Mouse (Mus musculus) liver, adult 2 months (tissue): ENCODE measurements at regions not wholly inside any gene's neighbourhood (a gene's known extent, or its start where the extent isn't known, plus 50 kb on each side); places are given as distances from the start of the nearest gene placed in this dataset.

Experiments used
- CTCF ChIP-seq: fragments of 200-500 bp; IDR thresholded peaks from 2 replicates; pipeline ENCODE4 v1.5.1; 2011; ENCODE audit warnings: low read depth, low read length, control low read depth
- POLR2A ChIP-seq: fragments of 200-500 bp; IDR thresholded peaks from 2 replicates; pipeline ENCODE4 v1.6.1; 2011; ENCODE audit warnings: low read length, control low read depth; ENCODE audit not compliant: insufficient read depth; ENCODE audit errors: extremely low read depth

GRCm38 (mm10) chr6:144870949-144871348, 89.2 kb upstream of the Sox5 start:
- TF ChIP-seq CTCF (no peak), POLR2A (no peak)
